Mouse (Mus musculus) lung, postnatal 10 days (tissue): ENCODE data around the gene Pdxk.

Experiments used
- DNase-seq: peaks from one replicate; pipeline ENCODE4 v3.0.0; 2021

Pdxk gene

GRCm38 (mm10) chr10:78458348-78459111 lies 6.2 kb downstream of the Pdxk start:
- DNase-seq = peak; percentile 64

GRCm38 (mm10) chr10:78457495-78458347 lies 7.1 kb downstream of the Pdxk start:
- peak; percentile 84 for DNase-seq

- DNase-seq = peak; percentile 10
These were observed 8.1 kb downstream of the Pdxk start for GRCm38 (mm10) chr10:78456696-78457095.

- peak; percentile 18 for DNase-seq
These were observed 12.1 kb downstream of the Pdxk start for GRCm38 (mm10) chr10:78452641-78453040.

- no peak for DNase-seq
These were observed 14.0 kb downstream of the Pdxk start for GRCm38 (mm10) chr10:78450761-78451160.

GRCm38 (mm10) chr10:78447396-78447795 lies 17.4 kb downstream of the Pdxk start:
- no peak for DNase-seq

GRCm38 (mm10) chr10:78446195-78446594 lies 18.6 kb downstream of the Pdxk start:
- DNase-seq = no peak

GRCm38 (mm10) chr10:78442292-78442691 lies 22.5 kb downstream of the Pdxk start:
- no peak for DNase-seq

GRCm38 (mm10) chr10:78441606-78442005 lies 23.2 kb downstream of the Pdxk start:
- DNase-seq = no peak

GRCm38 (mm10) chr10:78440812-78441211 lies 24.0 kb downstream of the Pdxk start:
- DNase-seq = peak; percentile 32

GRCm38 (mm10) chr10:78439990-78440389 lies 24.8 kb downstream of the Pdxk start:
- peak; percentile 47 for DNase-seq

- peak; percentile 22 for DNase-seq
These were observed 25.2 kb downstream of the Pdxk start for GRCm38 (mm10) chr10:78439550-78439949.

- peak; percentile 85 for DNase-seq
These were observed 26.7 kb downstream of the Pdxk start for GRCm38 (mm10) chr10:78438094-78438493.

- no peak for DNase-seq
These were observed 31.9 kb downstream of the Pdxk start for GRCm38 (mm10) chr10:78432853-78433252.

- DNase-seq = no peak
These were observed 35.0 kb downstream of the Pdxk start for GRCm38 (mm10) chr10:78429776-78430175.

GRCm38 (mm10) chr10:78429180-78429579 lies 35.6 kb downstream of the Pdxk start:
- DNase-seq = no peak

GRCm38 (mm10) chr10:78428070-78428469 lies 36.7 kb downstream of the Pdxk start:
- no peak for DNase-seq

GRCm38 (mm10) chr10:78426117-78426735 lies 38.5 kb downstream of the Pdxk start:
- DNase-seq = peak; percentile 49

- DNase-seq = peak; percentile 90
These were observed 39.4 kb downstream of the Pdxk start, which contains the start of gene Cstb for GRCm38 (mm10) chr10:78425181-78426041. Cstb (plus strand) TSS chr10:78425669.

GRCm38 (mm10) chr10:78422614-78423013 lies 42.2 kb downstream of the Pdxk start:
- DNase-seq = no peak

GRCm38 (mm10) chr10:78420929-78421328 lies 43.8 kb downstream of the Pdxk start:
- no peak for DNase-seq

GRCm38 (mm10) chr10:78418791-78419190 lies 46.0 kb downstream of the Pdxk start:
- DNase-seq = no peak
